Mouse (Mus musculus): ENCODE data around the gene Rnaseh2c.

DNA sequence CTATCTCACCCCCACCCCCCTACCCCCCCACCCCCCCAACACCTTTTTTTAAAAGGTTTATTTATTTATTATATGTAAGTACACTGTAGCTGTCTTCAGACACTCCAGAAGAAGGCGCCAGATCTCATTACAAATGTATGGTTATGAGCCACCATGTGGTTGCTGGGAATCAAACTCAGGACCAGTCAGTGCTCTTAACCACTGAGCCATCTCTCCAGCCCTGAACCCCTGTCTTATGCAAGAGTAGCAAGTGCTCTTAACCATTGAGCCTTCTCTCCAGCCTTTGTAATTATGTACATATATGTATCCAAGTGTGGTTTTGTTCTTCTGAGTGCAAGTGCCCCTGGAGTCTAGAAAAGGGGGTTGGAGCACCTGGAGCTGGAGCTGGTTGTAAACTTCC, 10.3 kb downstream of the Rnaseh2c start:
- TF ChIP-seq POLR2A (IDR thresholded peaks at IDR 0.05; ENCODE audit: borderline replicate concordance, extremely low read depth, insufficient read depth, insufficient read length, poor library complexity, severe bottlenecking) (no peak), CTCF (IDR thresholded peaks at IDR 0.05; ENCODE audit: borderline replicate concordance, extremely low read depth, insufficient read depth, insufficient read length) (no peak)

Measured in brain, embryonic 14.5 days (tissue).